Mouse (Mus musculus): ENCODE data around the gene Cct6b. TPM values are rescaled to one million over a fixed set of nuclear protein-coding genes. Genes with fewer than 3 reads are reported as not detected.

The Cct6b gene
- total and polyA plus RNA-seq, 2 experiments from 2014 or later = 0.19 TPM; not detected in 1

DNA sequence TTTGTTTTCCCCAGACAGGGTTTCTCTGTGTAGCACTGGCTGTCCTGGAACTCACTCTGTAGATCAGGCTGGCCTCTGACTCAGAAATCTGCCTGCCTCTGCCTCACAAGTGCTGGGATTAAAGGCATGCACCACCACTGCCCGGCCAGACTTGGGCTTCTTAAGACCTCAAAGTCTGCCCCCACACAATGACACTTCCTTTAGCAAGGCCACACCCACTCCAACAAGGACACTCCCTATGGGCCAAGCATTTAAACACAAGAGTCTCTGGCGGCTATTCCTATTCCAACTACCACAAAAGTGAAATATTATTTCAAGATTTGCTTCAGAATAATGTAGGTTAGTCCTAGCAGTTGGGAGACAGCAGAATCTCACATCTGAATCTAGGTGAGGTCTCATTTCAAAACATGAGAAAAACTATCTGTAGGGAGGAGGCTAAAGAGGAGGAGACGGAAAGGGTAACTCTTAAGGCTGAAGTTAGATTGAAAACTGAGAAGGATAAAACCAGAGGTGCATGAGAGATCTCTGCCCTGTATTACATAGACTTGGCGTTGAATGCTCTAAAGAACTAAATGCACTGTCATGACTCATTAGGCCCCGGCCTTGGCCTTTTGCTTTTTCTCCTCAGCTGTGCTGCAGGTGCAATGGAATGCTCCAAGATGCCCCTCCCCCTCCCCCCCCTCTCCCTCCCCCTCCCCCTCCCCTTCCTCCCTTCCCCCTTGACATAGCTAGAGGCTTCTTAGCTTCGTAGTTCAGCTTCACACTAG is 11.6 kb downstream of the Cct6b start:
- Histone ChIP-seq H3K9ac (no peak overlapping the region), H3K36me3 (ENCODE audit: insufficient read depth) (no peaks in the 10 kb centered on the region), H3K4me1 (ENCODE audit: insufficient read depth) (no peaks in the 10 kb centered on the region), H3K9me3 (ENCODE audit: low read length) (no peaks in the 10 kb centered on the region), H3K4me2 (ENCODE audit: low read depth) (no peak overlapping the region), H3K27ac (ENCODE audit: low read depth, low read length) (no peak overlapping the region), H3K4me3 (ENCODE audit: low read depth, low read length) (no peak overlapping the region), H3K27me3 (ENCODE audit: insufficient read depth, low read length) (no peaks in the 10 kb centered on the region)
- no peak for TF ChIP-seq CTCF (IDR thresholded peaks at IDR 0.05; ENCODE audit: low read depth)
- ATAC-seq (no peak), DNase-seq (no peak)
- 72% methylated on average over 6 of the region's 6 CpGs for WGBS

DNA sequence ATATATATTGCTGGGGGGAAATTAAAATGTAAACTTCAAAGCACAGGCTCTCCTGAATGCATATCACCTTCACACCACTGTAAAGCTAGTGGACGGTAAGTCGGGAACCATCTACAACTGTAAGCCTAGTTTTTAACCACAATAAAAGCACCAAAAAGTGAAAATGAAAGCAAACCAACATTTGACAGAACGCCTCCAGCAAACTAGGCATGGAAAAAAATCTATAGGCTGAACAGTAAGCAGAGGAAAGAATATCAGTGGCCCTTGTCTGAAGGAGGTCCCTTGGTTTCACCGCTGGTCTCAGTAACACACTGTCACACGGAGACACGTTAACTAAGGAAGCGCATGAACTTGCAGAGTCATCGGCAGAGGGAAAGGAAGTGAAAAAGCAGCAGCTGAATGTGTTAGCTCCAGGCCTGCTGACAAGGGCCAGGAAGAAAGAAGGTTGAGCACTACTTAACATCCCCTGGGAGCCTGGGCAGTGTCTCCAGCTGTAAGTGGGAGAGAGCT is 17.2 kb downstream of the Cct6b start:
- Histone ChIP-seq H3K4me3 (ENCODE audit: low read depth, low read length) (no peak overlapping the region), H3K4me2 (ENCODE audit: low read depth) (no peak overlapping the region), H3K27ac (ENCODE audit: low read depth, low read length) (no peak overlapping the region), H3K36me3 (ENCODE audit: insufficient read depth) (no peaks in the 10 kb centered on the region), H3K9ac (no peak overlapping the region), H3K27me3 (ENCODE audit: insufficient read depth, low read length) (no peaks in the 10 kb centered on the region), H3K4me1 (ENCODE audit: insufficient read depth) (no peaks in the 10 kb centered on the region), H3K9me3 (ENCODE audit: low read length) (no peaks in the 10 kb centered on the region)
- WGBS = 84% methylated on average over 8 of the region's 8 CpGs
- no peak for TF ChIP-seq CTCF (IDR thresholded peaks at IDR 0.05; ENCODE audit: low read depth)
- ATAC-seq (no peak), DNase-seq (no peak)

DNA sequence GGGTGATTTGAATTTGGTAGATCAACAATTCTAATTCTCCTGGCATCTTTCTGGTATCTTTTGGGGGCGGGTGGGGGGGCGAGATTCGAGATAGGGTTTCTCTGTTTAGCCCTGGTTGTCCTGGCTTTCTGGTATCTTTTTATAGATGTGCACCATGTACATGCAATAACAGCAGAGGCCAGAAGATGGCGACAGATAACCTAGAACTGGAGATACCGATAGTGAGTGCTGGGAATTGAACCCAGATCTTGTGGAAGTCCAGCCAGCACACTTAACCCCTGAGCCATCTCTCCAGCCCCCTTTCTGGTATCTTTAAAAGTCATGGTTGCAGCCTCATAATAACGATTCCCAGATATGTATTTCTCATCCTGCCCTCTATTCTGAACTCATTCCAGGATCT is 18.0 kb downstream of the Cct6b start:
- Histone ChIP-seq H3K36me3 (ENCODE audit: insufficient read depth) (no peaks in the 10 kb centered on the region), H3K9me3 (ENCODE audit: low read length) (no peaks in the 10 kb centered on the region), H3K27me3 (ENCODE audit: insufficient read depth, low read length) (no peaks in the 10 kb centered on the region), H3K27ac (ENCODE audit: low read depth, low read length) (no peak overlapping the region), H3K4me3 (ENCODE audit: low read depth, low read length) (no peak overlapping the region), H3K9ac (no peak overlapping the region), H3K4me1 (ENCODE audit: insufficient read depth) (no peaks in the 10 kb centered on the region), H3K4me2 (ENCODE audit: low read depth) (no peak overlapping the region)
- no peak for ATAC-seq
- no peak for DNase-seq
- 44% methylated on average over 6 of the region's 6 CpGs for WGBS
- TF ChIP-seq CTCF (IDR thresholded peaks at IDR 0.05; ENCODE audit: low read depth) = peak; percentile 54

DNA sequence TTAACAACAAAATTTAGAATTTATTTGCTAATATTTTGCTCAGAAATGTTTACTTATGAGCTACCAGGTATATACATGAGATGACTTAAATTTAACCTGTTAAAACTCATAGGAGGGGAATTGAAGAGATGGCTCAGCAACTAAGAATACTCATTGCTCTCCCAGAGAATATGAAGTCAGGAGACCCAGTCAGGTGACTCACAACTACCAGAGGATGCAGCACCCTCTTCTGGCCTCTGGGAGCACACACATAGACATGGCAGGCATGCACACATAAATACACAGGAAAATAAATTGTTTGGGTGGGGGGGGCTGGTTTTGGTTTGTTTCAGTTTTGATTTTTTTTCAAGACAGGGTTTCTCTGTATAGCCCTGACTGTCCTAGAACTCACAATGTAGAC is 25.1 kb downstream of the Cct6b start:
- Histone ChIP-seq H3K27me3 (ENCODE audit: insufficient read depth, low read length) (no peaks in the 10 kb centered on the region), H3K4me3 (ENCODE audit: low read depth, low read length) (no peak overlapping the region), H3K4me2 (ENCODE audit: low read depth) (no peak overlapping the region), H3K9ac (no peak overlapping the region), H3K9me3 (ENCODE audit: low read length) (no peaks in the 10 kb centered on the region), H3K4me1 (ENCODE audit: insufficient read depth) (no peaks in the 10 kb centered on the region), H3K36me3 (ENCODE audit: insufficient read depth) (no peaks in the 10 kb centered on the region), H3K27ac (ENCODE audit: low read depth, low read length) (no peak overlapping the region)
- TF ChIP-seq CTCF (IDR thresholded peaks at IDR 0.05; ENCODE audit: low read depth) = 0 out of 2 replicates have a peak, but pooled peaks have one; percentile 7
- DNase-seq = no peak
- no peak for ATAC-seq

DNA sequence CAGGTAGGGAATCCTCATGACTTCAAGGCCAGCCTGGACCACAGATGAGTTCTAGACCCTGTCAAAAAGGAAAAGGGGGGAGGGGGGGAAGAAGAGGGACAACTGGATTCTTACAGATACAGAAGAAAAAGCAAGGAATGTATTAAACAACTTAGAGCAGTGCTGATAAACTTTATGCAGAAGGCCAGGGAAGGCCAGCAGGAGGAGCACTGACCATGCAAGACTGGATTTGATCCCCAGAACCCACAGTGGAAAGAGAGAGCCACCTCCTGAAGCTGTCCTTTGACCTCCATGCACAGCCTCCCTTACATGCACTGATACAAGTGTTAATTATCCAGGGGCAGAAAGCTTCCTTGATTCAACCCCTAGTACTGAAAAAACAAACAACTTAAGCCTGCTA is 29.9 kb downstream of the Cct6b start:
- ATAC-seq = no peak
- no peak overlapping the region for H3K9ac ChIP-seq
- TF ChIP-seq CTCF (IDR thresholded peaks at IDR 0.05; ENCODE audit: low read depth) = no peak
- no peak overlapping the region for H3K4me2 ChIP-seq (ENCODE audit: low read depth)
- H3K9me3 ChIP-seq (ENCODE audit: low read length) = no peaks in the 10 kb centered on the region
- no peaks in the 10 kb centered on the region for H3K4me1 ChIP-seq (ENCODE audit: insufficient read depth)
- no peak overlapping the region for H3K4me3 ChIP-seq (ENCODE audit: low read depth, low read length)
- no peaks in the 10 kb centered on the region for H3K36me3 ChIP-seq (ENCODE audit: insufficient read depth)
- no peaks in the 10 kb centered on the region for H3K27me3 ChIP-seq (ENCODE audit: insufficient read depth, low read length)
- no peak overlapping the region for H3K27ac ChIP-seq (ENCODE audit: low read depth, low read length)
- DNase-seq = no peak

DNA sequence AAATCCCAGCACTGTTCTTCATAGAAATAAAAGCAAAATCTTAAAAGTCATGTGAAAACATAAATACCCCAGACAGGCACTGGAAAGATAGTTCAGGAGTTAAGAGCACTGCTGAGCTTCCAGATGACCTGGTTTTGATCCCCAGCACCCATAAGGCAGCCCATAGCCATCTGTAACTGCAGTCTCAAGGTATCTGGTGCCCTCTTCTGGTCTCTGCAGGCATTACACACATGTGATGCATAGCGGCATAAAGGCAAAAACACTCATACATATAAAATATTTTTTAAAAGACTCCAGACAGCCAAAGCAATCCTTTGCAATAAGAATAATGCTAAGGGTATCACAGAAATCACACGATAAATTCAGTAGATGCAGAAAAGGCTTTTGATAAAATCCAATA is 37.3 kb downstream of the Cct6b start:
- Histone ChIP-seq H3K27ac (ENCODE audit: low read depth, low read length) (no peak overlapping the region), H3K4me2 (ENCODE audit: low read depth) (no peak overlapping the region), H3K4me1 (ENCODE audit: insufficient read depth) (no peaks in the 10 kb centered on the region), H3K36me3 (ENCODE audit: insufficient read depth) (no peaks in the 10 kb centered on the region), H3K4me3 (ENCODE audit: low read depth, low read length) (no peak overlapping the region), H3K9ac (no peak overlapping the region), H3K9me3 (ENCODE audit: low read length) (no peaks in the 10 kb centered on the region), H3K27me3 (ENCODE audit: insufficient read depth, low read length) (no peaks in the 10 kb centered on the region)
- WGBS = 97% methylated on average over 2 of the region's 2 CpGs
- peak; percentile 34 for TF ChIP-seq CTCF (IDR thresholded peaks at IDR 0.05; ENCODE audit: low read depth)
- DNase-seq (no peak), ATAC-seq (no peak)

DNA sequence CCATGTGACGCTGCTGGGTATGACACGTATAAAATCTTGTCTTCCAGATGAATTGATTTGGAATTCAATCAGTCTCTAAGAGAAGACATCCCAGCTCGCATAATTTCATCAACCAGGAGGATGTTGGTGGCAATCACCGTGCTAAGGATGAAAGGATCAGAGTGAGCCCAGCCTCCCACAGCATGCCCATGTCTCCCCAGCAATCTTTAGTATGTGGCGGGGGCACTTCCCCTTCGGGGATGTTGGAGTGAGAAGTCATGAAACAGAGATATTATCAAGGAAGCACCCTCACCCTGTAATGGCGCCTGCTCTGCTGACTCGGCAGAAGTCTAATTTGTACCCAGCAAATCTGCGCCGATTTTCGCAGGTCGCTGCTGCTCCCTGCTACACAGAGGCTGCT is 44.8 kb downstream of the Cct6b start:
- no peaks in the 10 kb centered on the region for H3K27me3 ChIP-seq (ENCODE audit: insufficient read depth, low read length)
- H3K4me2 ChIP-seq (ENCODE audit: low read depth) = no peak overlapping the region
- ATAC-seq = no peak
- no peak overlapping the region for H3K4me3 ChIP-seq (ENCODE audit: low read depth, low read length)
- H3K9me3 ChIP-seq (ENCODE audit: low read length) = no peaks in the 10 kb centered on the region
- no peak for DNase-seq
- H3K27ac ChIP-seq (ENCODE audit: low read depth, low read length) = no peak overlapping the region
- no peak overlapping the region for H3K9ac ChIP-seq
- H3K36me3 ChIP-seq (ENCODE audit: insufficient read depth) = no peaks in the 10 kb centered on the region
- no peak for TF ChIP-seq CTCF (IDR thresholded peaks at IDR 0.05; ENCODE audit: low read depth)
- no peaks in the 10 kb centered on the region for H3K4me1 ChIP-seq (ENCODE audit: insufficient read depth)
- 83% methylated on average over 12 of the region's 12 CpGs for WGBS

All from forebrain, postnatal 0 days (tissue).